Mouse (Mus musculus): Measurements from ENCODE around the gene Cmtr2. TPM values are rescaled to one million over a fixed set of nuclear protein-coding genes. Genes with fewer than 3 reads are reported as not detected.

The Cmtr2 gene
- polyA plus RNA-seq, 1 experiment from 2014 or later: 2.3 TPM

GRCm38 (mm10) chr8:110217681-110218131, 2.2 kb downstream of the Cmtr2 start:
- Histone ChIP-seq H3K36me3 (ENCODE audit: inconsistent target) (peaks cover 23% of the 10 kb centered on the region), H3K4me3 (ENCODE audit: inconsistent target) (peak overlapping the region; percentile 80), H3K79me2 (ENCODE audit: inconsistent target) (peaks cover 34% of the 10 kb centered on the region), H3K27ac (peak overlapping the region; percentile 17; the same call in 1 of the 2 replicates)
- WGBS (ENCODE audit: missing documents): under 1% methylated on average over 43 of the region's 43 CpGs

- peaks cover 31% of the 10 kb centered on the region for H3K36me3 ChIP-seq (ENCODE audit: inconsistent target)
- WGBS (ENCODE audit: missing documents): 8% methylated on average over 5 of the region's 5 CpGs
Measured at GRCm38 (mm10) chr8:110218511-110218910, 3.0 kb downstream of the Cmtr2 start.

GRCm38 (mm10) chr8:110220936-110221335, 5.5 kb downstream of the Cmtr2 start:
- 99% methylated on average over 14 of the region's 14 CpGs for WGBS (ENCODE audit: missing documents)
- H3K27ac ChIP-seq: no peak overlapping the region
- peaks cover 34% of the 10 kb centered on the region for H3K79me2 ChIP-seq (ENCODE audit: inconsistent target)
- no peak overlapping the region for H3K4me3 ChIP-seq (ENCODE audit: inconsistent target)
- H3K36me3 ChIP-seq (ENCODE audit: inconsistent target): peaks cover 35% of the 10 kb centered on the region

More at GRCm38 (mm10) chr8:110218511-110218910, 3.0 kb downstream of the Cmtr2 start:
- Histone ChIP-seq H3K79me2 (ENCODE audit: inconsistent target) (peaks cover 34% of the 10 kb centered on the region), H3K4me3 (ENCODE audit: inconsistent target) (peak overlapping the region; percentile 80), H3K27ac (no peak overlapping the region)

- Histone ChIP-seq H3K36me3 (ENCODE audit: inconsistent target) (no peaks in the 10 kb centered on the region), H3K79me2 (ENCODE audit: inconsistent target) (no peaks in the 10 kb centered on the region), H3K4me3 (ENCODE audit: inconsistent target) (no peak overlapping the region), H3K27ac (no peak overlapping the region)
- 81% methylated on average over 6 of the region's 6 CpGs for WGBS (ENCODE audit: missing documents)
Measured at GRCm38 (mm10) chr8:110230803-110231202, 15.3 kb downstream of the Cmtr2 start.

GRCm38 (mm10) chr8:110242278-110243177, 27.1 kb downstream of the Cmtr2 start:
- H3K27ac ChIP-seq: no peak overlapping the region
- H3K79me2 ChIP-seq (ENCODE audit: inconsistent target): no peaks in the 10 kb centered on the region
- H3K4me3 ChIP-seq (ENCODE audit: inconsistent target): no peak overlapping the region
- H3K36me3 ChIP-seq (ENCODE audit: inconsistent target): no peaks in the 10 kb centered on the region
- WGBS (ENCODE audit: missing documents): 69% methylated on average over 7 of the region's 7 CpGs

- H3K36me3 ChIP-seq (ENCODE audit: inconsistent target): no peaks in the 10 kb centered on the region
- H3K79me2 ChIP-seq (ENCODE audit: inconsistent target): no peaks in the 10 kb centered on the region
- no peak overlapping the region for H3K27ac ChIP-seq
- WGBS (ENCODE audit: missing documents): 71% methylated on average over 2 of the region's 2 CpGs
- no peak overlapping the region for H3K4me3 ChIP-seq (ENCODE audit: inconsistent target)
Measured at GRCm38 (mm10) chr8:110244566-110244965, 29.1 kb downstream of the Cmtr2 start.

GRCm38 (mm10) chr8:110247238-110247637, 31.8 kb downstream of the Cmtr2 start:
- H3K27ac ChIP-seq: no peak overlapping the region
- H3K4me3 ChIP-seq (ENCODE audit: inconsistent target): no peak overlapping the region
- 67% methylated on average over 4 of the region's 6 CpGs for WGBS (ENCODE audit: missing documents)
- H3K36me3 ChIP-seq (ENCODE audit: inconsistent target): no peaks in the 10 kb centered on the region
- no peaks in the 10 kb centered on the region for H3K79me2 ChIP-seq (ENCODE audit: inconsistent target)

- 56% methylated on average over 3 of the region's 4 CpGs for WGBS (ENCODE audit: missing documents)
- Histone ChIP-seq H3K79me2 (ENCODE audit: inconsistent target) (no peaks in the 10 kb centered on the region), H3K4me3 (ENCODE audit: inconsistent target) (no peak overlapping the region), H3K27ac (no peak overlapping the region), H3K36me3 (ENCODE audit: inconsistent target) (no peaks in the 10 kb centered on the region)
Measured at GRCm38 (mm10) chr8:110253986-110254385, 38.5 kb downstream of the Cmtr2 start.

- Histone ChIP-seq H3K36me3 (ENCODE audit: inconsistent target) (no peaks in the 10 kb centered on the region), H3K79me2 (ENCODE audit: inconsistent target) (no peaks in the 10 kb centered on the region), H3K4me3 (ENCODE audit: inconsistent target) (no peak overlapping the region), H3K27ac (no peak overlapping the region)
- WGBS (ENCODE audit: missing documents): 69% methylated on average over 11 of the region's 11 CpGs
Measured at GRCm38 (mm10) chr8:110265796-110266305, 50.4 kb downstream of the Cmtr2 start.

GRCm38 (mm10) chr8:110266741-110267140, 51.3 kb downstream of the Cmtr2 start, which contains the start of gene Hydin:
Gene Hydin (plus strand): TSS chr8:110266977.
- WGBS (ENCODE audit: missing documents): 5% methylated on average over 15 of the region's 15 CpGs
- Histone ChIP-seq H3K27ac (no peak within 1 kb of the TSS), H3K4me3 (ENCODE audit: inconsistent target) (no peak within 1 kb of the TSS), H3K36me3 (ENCODE audit: inconsistent target) (no peaks in the 10 kb centered on the region), H3K79me2 (ENCODE audit: inconsistent target) (no peaks in the 10 kb centered on the region)

- no peaks in the 10 kb centered on the region for H3K36me3 ChIP-seq (ENCODE audit: inconsistent target)
- WGBS (ENCODE audit: missing documents): 19% methylated on average over 12 of the region's 12 CpGs
- no peaks in the 10 kb centered on the region for H3K79me2 ChIP-seq (ENCODE audit: inconsistent target)
- no peak overlapping the region for H3K27ac ChIP-seq
- H3K4me3 ChIP-seq (ENCODE audit: inconsistent target): no peak overlapping the region
Measured at GRCm38 (mm10) chr8:110267268-110267667, 51.8 kb downstream of the Cmtr2 start.

- Histone ChIP-seq H3K4me3 (ENCODE audit: inconsistent target) (no peak overlapping the region), H3K27ac (no peak overlapping the region)
- 84% methylated on average over 4 of the region's 4 CpGs for WGBS (ENCODE audit: missing documents)
Measured at GRCm38 (mm10) chr8:110270659-110271058, 55.2 kb downstream of the Cmtr2 start.

GRCm38 (mm10) chr8:110273394-110273793, 57.9 kb downstream of the Cmtr2 start:
- Histone ChIP-seq H3K27ac (no peak overlapping the region), H3K79me2 (ENCODE audit: inconsistent target) (no peaks in the 10 kb centered on the region), H3K4me3 (ENCODE audit: inconsistent target) (no peak overlapping the region), H3K36me3 (ENCODE audit: inconsistent target) (no peaks in the 10 kb centered on the region)
- WGBS (ENCODE audit: missing documents): 60% methylated on average over 2 of the region's 2 CpGs

More at GRCm38 (mm10) chr8:110270659-110271058, 55.2 kb downstream of the Cmtr2 start:
- Histone ChIP-seq H3K79me2 (ENCODE audit: inconsistent target) (no peaks in the 10 kb centered on the region), H3K36me3 (ENCODE audit: inconsistent target) (no peaks in the 10 kb centered on the region)

All from macrophage (primary cell).